Mouse (Mus musculus) ES-E14 (cell line): ENCODE results near the gene Zfyve21. TPM values are rescaled to one million over a fixed set of nuclear protein-coding genes. Genes with fewer than 3 reads are reported as not detected.
A peak's percentile ranks its signal among the peaks of the same experiment; 100 is the strongest.

Source experiments
- DNase-seq: peaks from one replicate; pipeline ENCODE4 v3.0.0-alpha.2; 2013; ENCODE audit warnings: low read depth, low spot score
- H3K27ac ChIP-seq: 2 replicates; pipeline ENCODE4 v1.5.1; 2012; ENCODE audit warnings: low read depth, mild to moderate bottlenecking, low read length, moderate library complexity, mixed read lengths; ENCODE audit not compliant: poor library complexity, insufficient read depth, severe bottlenecking
- H3K36me3 ChIP-seq: 2 replicates; pipeline ENCODE4 v1.6.1; 2012; ENCODE audit warnings: mild to moderate bottlenecking, low read length, moderate library complexity, mixed read lengths; ENCODE audit not compliant: control insufficient read depth, poor library complexity, insufficient read depth, severe bottlenecking
- H3K4me1 ChIP-seq, 2 experiments: fragments of 150-350 bp in 1 of 2; sonication (generic) in 1 of 2; 2 replicates each; pipeline ENCODE4 v1.6.1; 2012; ENCODE audit warnings: low read length in 2 of 2, mild to moderate bottlenecking in 1 of 2, mixed read lengths in 1 of 2; ENCODE audit not compliant: control insufficient read depth in 2 of 2, insufficient read depth in 2 of 2, poor library complexity in 1 of 2
- H3K4me3 ChIP-seq, 2 experiments: fragments of 150-350 bp in 1 of 2; sonication (generic) in 1 of 2; 2 replicates each; pipeline ENCODE4 v1.5.1; 2012; ENCODE audit warnings: low read length in 2 of 2, low read depth in 1 of 2, mild to moderate bottlenecking in 1 of 2, mixed read lengths in 1 of 2; ENCODE audit not compliant: insufficient read depth in 1 of 2, poor library complexity in 1 of 2, severe bottlenecking in 1 of 2
- H3K9ac ChIP-seq: 2 replicates; pipeline ENCODE4 v1.6.1; 2012; ENCODE audit warnings: low read depth, mild to moderate bottlenecking, low read length, mixed read lengths; ENCODE audit not compliant: poor library complexity, insufficient read depth, severe bottlenecking
- H3K9me3 ChIP-seq: fragments of 150-350 bp; sonication (generic); 2 replicates; pipeline ENCODE4 v1.6.1; 2012; ENCODE audit warnings: low read depth, mild to moderate bottlenecking, low read length; ENCODE audit not compliant: control insufficient read depth, insufficient read depth
- CHD2 ChIP-seq: IDR thresholded peaks from 2 replicates; pipeline ENCODE4 v1.6.1; 2014; ENCODE audit warnings: mild to moderate bottlenecking, low read depth, low read length, inconsistent platforms
- HCFC1 ChIP-seq: IDR thresholded peaks from 2 replicates; pipeline ENCODE4 v1.6.1; 2012; ENCODE audit warnings: low read length, inconsistent platforms, borderline replicate concordance; ENCODE audit not compliant: insufficient read depth
- MAFK ChIP-seq: IDR thresholded peaks from 2 replicates; pipeline ENCODE4 v1.6.1; 2014; ENCODE audit warnings: mild to moderate bottlenecking, low read depth, low read length, inconsistent platforms; ENCODE audit not compliant: insufficient read depth
- ZC3H11A ChIP-seq: IDR thresholded peaks from 2 replicates; pipeline ENCODE4 v1.6.1; 2012; ENCODE audit warnings: low read depth, mild to moderate bottlenecking, inconsistent platforms, low read length, borderline replicate concordance
- ZNF384 ChIP-seq: IDR thresholded peaks from 2 replicates; pipeline ENCODE4 v1.6.1; 2012; ENCODE audit warnings: low read depth, low read length, inconsistent platforms
- in situ Hi-C, 2 experiments: fragments of 600-800 bp; cut with MboI; formaldehyde crosslinking; loops; one replicate each; pipeline ENCODE4 v1.15.1; 2025; ENCODE audit warnings: low sequenced_read_pairs in 2 of 2, inconsistent platforms in 1 of 2; ENCODE audit not compliant: unreplicated experiment in 2 of 2
- total RNA-seq: library from RNA; depleted of rRNA; stranded (reverse); fragments of 300-350 nt; gene quantifications from 2 replicates; pipeline ENCODE4 v1.2.3, GENCODE M21; 2012; rRNA removed

Gene Zfyve21
- total RNA-seq, 1 experiment = 27.0 TPM

- no peaks in the 10 kb centered on the region for H3K9me3 ChIP-seq
- no peak overlapping the region for H3K4me3 ChIP-seq
- no peak overlapping the region for H3K9ac ChIP-seq
- H3K27ac ChIP-seq = no peak overlapping the region
- DNase-seq = no peak
- in situ Hi-C loops = no loop called here
- TF ChIP-seq MAFK = no peak
- H3K36me3 ChIP-seq = no peaks in the 10 kb centered on the region
- no peaks in the 10 kb centered on the region for H3K4me1 ChIP-seq
Measured at GRCm38 (mm10) chr12:111874601-111875140, 60.7 kb downstream of the Zfyve21 start.

- Histone ChIP-seq H3K27ac (no peak overlapping the region), H3K4me1 (no peaks in the 10 kb centered on the region), H3K4me3 (no peak overlapping the region), H3K9me3 (no peaks in the 10 kb centered on the region), H3K9ac (no peak overlapping the region), H3K36me3 (no peaks in the 10 kb centered on the region)
- DNase-seq = no peak
- in situ Hi-C loops = no loop called here
- peak; percentile 72; the same call in 1 of the 2 replicates for TF ChIP-seq ZNF384
- no peak for TF ChIP-seq CHD2
Measured at GRCm38 (mm10) chr12:111875499-111875898, 61.5 kb downstream of the Zfyve21 start.

GRCm38 (mm10) chr12:111878213-111878612 is 64.2 kb downstream of the Zfyve21 start:
- H3K4me1 ChIP-seq = no peaks in the 10 kb centered on the region
- in situ Hi-C loops = no loop called here
- H3K9me3 ChIP-seq = no peaks in the 10 kb centered on the region
- TF ChIP-seq ZC3H11A (peak; percentile 84), HCFC1 (no peak), ZNF384 (peak; percentile 77), MAFK (no peak), CHD2 (no peak)
- DNase-seq = peak; percentile 79
- H3K4me3 ChIP-seq = no peak overlapping the region
- H3K36me3 ChIP-seq = no peaks in the 10 kb centered on the region
- H3K27ac ChIP-seq = no peak overlapping the region
- no peak overlapping the region for H3K9ac ChIP-seq

Other genes with a start within 250 kb of the Zfyve21 start
- gene Mark3, start 239.6 kb upstream of the Zfyve21 start, total RNA-seq = 75.5 and 90.9 TPM in 2 replicates
- 333 and 353 TPM in 2 replicates for gene Ckb, start 141.8 kb upstream of the Zfyve21 start, total RNA-seq
- gene Trmt61a, start 136.1 kb upstream of the Zfyve21 start, total RNA-seq = 32.6 and 33.7 TPM in 2 replicates
- gene Bag5, start 100.9 kb upstream of the Zfyve21 start, total RNA-seq = 9.7 and 14.8 TPM in 2 replicates
- gene Apopt1, start 100.9 kb upstream of the Zfyve21 start, total RNA-seq = 14.4 and 15.2 TPM in 2 replicates
- gene Klc1, start 55.3 kb upstream of the Zfyve21 start, total RNA-seq = 47.2 and 47.9 TPM in 2 replicates
- gene Xrcc3, start 297 bp upstream of the Zfyve21 start, total RNA-seq = 19.8 and 21.8 TPM in 2 replicates
- 4.4 and 4.5 TPM in 2 replicates for gene Ppp1r13b, start 93.9 kb downstream of the Zfyve21 start, total RNA-seq
- 180 and 297 TPM in 2 replicates for gene Atp5mpl, start 152.8 kb downstream of the Zfyve21 start, total RNA-seq
- gene Tdrd9, start 157.4 kb downstream of the Zfyve21 start, total RNA-seq = 0.58 and 0.67 TPM in 2 replicates
- gene Rd3l, start 167.1 kb downstream of the Zfyve21 start, total RNA-seq = not detected in 2 replicates